Mouse (Mus musculus) embryo, embryonic 11 days (tissue): ENCODE measurements around the gene Fgfr2.

Source experiments
- DNase-seq: peaks from one replicate; pipeline ENCODE4 v3.0.0-alpha.2; 2015

The Fgfr2 gene

DNA sequence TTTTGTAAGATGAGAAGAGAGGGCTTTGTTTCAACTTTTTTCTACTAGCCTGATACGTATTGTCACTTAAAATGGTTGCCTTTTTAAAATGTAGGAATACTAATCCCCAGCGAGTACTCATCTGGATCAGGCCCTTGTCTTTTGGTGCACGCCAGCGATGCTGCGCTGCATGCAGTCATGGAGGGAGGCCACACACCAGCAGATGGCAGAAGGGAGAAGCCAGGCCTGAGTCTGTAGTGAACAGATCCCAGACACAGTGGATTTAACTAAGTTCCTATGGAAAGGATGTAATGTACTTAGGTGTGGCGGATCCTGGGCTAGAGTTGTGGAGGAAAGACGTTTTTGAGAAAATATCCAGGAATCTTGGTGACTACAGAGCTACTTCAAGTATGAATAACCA lies 239.1 kb downstream of the Fgfr2 start:
- DNase-seq = no peak

DNA sequence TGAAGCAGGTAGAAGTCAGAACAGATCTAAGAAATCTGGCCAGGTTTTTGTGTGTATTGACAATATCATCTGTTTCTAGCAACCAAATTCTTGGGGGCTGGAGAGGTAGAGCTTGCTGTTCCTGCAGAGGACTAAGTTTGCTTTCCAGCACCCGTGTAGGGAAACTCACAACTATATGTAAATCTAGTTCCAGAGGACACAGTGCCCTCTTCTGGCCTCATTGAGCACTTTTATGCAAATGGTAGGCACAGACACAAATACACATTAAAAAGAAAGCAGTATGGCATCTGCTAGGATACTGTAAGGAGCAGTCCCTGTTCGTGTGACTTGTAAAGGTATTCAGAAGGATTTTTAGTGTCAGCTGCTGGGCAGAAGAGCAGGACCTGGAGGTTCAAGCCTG lies 240.8 kb downstream of the Fgfr2 start:
- DNase-seq = peak; percentile 23

DNA sequence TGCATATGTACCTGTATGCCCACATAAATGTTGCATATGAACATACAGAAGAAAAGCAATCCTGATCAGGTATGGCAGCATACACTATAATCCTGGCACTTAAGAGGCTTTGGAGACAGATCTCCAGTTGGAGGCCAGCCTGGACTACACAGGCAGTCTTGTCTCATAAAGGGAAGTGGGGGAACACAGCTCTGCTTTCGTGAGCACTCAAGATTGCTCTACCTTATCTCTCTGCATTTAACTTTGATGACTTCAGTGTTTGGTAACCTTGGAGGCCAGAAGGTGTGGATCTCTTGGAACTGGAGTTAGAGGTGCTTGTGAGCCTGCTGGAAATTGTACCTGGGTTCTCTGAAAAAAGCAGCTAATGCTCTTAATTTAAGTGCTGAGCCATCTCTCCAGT lies 242.9 kb downstream of the Fgfr2 start:
- DNase-seq = no peak

DNA sequence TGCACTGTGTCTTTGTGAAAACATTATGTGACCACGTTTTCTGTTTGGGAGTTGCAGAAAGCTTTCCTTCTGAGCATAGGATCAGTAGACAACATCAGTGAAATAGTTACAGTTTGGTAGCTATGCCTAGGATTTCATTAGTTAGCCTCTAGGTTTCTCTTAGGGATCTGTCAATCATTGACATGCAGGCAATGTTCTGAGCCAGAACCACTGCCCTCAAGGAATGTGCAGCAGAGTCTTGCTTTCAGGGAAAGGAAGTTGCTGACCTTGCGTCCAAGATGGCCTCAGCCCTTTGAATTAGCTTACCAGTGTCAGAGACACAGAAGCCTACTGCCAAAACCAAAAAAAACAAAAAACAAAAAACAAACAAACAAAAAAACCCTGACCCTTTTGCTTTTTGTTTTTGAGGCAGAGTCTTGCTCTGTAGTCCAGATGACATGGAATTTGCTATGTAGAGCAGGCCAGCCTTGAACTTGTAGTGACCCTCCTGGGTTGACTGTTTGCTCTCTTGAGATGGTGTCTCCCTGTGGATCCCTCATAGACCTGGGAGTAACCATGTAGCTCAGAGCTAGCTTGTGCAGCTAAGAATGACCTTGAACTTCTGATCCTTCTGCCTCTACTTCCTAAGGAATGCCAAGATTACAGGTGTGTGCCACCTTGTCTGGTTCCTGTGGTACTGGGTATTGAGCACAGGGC lies 247.6 kb downstream of the Fgfr2 start:
- no peak for DNase-seq

DNA sequence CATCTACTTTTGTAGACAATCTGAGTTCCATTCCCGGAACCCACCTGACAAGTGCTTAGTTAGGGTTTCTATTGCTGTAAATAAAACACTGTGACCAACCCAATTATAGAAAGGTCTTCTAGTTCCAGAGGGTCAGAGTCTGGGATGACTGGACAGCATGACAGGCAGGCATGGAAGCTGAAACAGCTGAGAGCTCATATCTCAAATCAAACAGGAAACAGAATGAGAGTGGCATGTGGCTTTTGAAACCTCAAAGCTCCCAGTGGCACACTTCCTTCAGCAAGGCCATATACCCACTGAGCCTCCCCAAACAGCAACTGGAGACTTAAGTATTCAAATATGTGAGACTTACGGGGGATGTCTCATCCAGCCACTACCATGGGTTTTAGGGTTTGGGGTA lies 250.1 kb downstream of the Fgfr2 start:
- DNase-seq = no peak

- no peak for DNase-seq
Measured at GRCm38 (mm10) chr7:132866316-132866715, 256.8 kb downstream of the Fgfr2 start.

DNA sequence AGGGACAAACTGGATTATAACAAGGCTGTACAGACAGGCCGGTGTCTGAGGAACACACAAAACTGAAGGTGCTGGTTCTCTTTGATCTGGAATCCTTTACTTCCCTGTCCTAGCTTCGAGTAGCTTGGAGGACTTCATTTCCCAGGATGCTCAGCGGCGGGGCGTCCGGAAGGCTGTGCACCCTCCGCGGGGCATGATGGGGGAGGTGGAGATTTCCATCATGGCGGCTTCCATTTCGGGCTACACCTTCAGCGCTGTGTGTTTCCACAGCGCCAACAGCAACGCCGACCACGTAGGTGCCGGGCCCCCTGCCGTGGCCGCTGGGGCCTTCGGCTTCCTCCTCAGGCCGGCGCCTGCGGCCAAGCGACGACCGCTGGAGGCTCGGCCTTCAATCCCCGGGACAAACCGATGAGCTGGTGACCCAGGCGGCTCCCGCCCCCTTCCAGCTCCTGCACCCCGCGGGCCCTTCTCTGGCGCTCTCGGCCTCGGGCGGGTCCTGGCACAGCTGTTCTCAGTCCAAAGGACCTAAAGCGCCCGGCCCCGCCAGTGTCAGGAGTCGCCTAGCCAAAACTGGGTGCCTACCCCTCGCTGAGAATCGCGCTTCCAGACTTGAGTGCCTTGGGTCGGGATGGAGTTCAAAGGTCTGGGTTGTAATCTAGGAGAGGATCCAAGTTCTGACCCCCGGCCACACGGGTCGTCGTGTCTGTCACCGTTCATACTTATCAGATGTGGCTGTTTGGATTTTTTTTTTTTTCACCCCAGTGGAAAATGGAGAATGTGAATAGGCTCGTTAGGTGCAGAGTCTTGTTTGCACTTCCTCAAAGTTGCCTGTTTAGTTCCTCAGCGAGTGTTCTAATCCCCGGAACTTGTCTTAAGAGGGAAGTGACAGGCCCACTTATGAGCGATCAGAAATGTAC lies 263.9 kb downstream of the Fgfr2 start, which contains the start of gene Abraxas2:
TSS of gene Abraxas2 (plus strand) at position 184 of the 917 bp plus-strand sequence.
- DNase-seq = peak; percentile 95

GRCm38 (mm10) chr7:132858043-132858608 lies 265.0 kb downstream of the Fgfr2 start:
- no peak for DNase-seq

- no peak for DNase-seq
Measured at GRCm38 (mm10) chr7:132856083-132856482, 267.1 kb downstream of the Fgfr2 start.

GRCm38 (mm10) chr7:132853946-132854345 lies 269.2 kb downstream of the Fgfr2 start:
- no peak for DNase-seq

DNA sequence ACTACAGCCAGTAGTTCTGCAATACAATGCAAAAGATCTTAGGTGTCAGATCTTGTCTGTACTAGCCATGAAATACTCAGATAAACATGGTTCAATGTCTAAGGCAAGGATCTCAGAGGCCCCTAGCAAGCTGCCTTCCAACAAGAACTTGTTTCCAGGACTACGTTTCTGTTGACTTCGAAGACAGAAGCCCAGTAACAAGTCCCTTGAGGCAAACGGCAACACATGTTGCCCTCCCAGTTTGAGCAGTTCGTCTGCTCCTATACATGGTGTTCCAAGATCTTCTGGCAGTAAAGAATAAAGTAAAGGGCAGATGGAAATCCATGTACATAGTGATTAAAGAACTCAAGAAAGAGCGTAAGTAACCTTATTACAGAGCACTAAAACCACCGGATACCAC lies 269.8 kb downstream of the Fgfr2 start:
- DNase-seq = no peak

- DNase-seq = peak; percentile 93
Measured at GRCm38 (mm10) chr7:132852173-132852844, 270.8 kb downstream of the Fgfr2 start, which contains the start of gene Eef1akmt2. TSS of gene Eef1akmt2 (minus strand) at chr7:132852673.

DNA sequence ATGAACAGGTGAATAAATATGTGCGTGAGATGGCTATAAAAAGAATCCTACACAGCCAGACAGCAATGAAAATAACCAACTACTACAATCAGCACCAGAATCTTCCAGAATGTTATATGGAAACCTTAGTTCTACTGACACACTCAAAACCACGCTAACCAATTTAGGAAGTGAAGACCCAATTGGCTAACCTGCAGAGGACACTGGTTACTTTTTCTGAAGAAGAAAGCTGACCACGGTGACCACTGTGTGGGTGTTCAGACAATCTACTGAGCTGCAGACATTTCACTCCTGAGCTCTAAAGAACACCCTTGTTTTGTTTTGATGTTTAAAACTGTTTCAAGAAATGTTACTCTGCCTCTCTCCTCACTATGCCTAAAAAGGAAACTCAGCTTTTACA lies 280.0 kb downstream of the Fgfr2 start:
- DNase-seq = no peak

DNA sequence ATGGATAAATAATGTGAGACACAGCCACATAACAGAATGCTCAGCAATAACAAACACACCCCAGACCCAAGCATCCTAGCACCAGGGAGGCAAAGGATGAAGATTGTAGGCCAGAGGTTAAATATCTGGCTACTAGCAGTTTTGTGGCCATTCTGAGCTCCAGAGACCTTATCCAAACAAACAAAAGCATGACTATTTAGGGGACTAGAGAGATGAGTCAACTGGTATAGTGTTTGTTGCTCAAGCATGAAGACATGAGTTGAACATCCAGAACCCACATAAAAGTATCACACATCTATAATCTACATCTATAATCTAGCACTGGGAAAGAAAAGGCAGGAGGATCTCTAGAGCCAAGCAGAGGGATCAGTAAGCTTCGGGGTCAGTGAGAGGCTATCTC lies 280.7 kb downstream of the Fgfr2 start:
- DNase-seq = no peak

- no peak for DNase-seq
Measured at GRCm38 (mm10) chr7:132841287-132841686, 281.9 kb downstream of the Fgfr2 start.

- DNase-seq = no peak
Measured at GRCm38 (mm10) chr7:132830955-132831354, 292.2 kb downstream of the Fgfr2 start.

DNA sequence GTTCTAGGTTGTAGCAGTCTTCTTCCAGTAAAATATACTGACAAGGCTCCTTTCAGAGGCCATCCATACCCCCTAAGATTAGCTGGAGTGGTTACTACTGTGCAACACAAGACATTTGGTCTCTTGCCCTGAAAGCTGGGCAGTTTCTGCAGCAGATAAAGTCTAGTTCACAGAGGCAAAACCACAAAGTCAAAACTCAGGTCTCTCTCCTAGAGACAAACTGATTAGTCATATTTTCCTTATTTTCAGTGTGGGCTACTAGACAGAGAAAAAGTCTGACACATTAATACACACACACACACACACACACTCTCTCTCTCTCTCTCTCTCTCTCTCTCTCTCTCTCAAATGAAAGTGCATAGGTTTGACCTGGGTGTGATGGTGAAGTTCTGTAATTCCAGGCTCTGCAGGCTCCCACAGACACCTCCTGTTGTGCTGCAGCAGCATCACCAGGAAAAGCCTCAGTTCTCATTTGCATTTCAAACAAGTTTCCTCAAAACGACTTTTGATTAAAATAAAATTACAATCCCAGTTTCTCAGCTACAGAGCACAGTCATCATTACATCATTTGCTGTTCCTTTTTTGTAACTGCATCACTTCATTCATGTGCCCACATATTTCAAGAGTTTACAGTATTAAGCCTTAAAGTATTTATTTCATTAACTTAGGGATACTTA lies 298.7 kb downstream of the Fgfr2 start:
- no peak for DNase-seq

DNA sequence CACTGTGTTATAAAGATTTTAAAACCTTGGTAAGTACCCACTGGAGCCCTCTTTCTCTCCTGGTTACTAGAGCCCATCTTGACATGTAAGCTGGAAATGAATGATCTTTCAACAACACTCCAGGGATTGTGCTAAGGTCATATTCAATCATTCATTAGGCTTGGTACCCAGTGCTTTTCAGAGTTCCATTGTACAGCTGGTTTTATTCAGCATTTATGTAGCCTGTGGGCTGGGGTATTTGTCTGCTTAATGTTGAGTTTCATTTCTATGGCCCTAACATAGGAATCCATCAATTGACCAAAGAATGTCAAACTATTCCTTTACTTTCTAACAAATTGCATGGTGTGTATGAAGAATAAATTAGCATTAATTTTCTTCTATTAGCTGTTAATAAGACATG lies 299.3 kb downstream of the Fgfr2 start:
- no peak for DNase-seq

DNA sequence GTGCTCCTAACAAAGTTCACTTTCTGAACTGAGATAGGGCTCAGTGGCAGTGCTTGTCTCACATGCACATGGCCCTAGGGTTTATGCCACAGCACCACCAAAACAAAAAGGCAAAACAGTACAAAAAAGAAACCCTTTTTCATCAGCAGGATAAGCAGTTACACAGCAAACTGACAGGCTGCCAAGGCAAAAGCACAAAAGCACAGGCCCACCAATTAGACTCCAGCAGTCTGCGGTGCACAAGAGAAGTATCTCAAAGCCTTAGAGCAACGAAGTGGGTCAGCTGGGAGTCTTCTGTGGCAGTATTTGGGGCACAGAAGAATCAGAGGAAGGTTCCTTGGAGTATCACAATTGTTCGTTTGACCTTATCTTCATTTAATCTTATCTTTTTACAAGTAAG lies 302.5 kb downstream of the Fgfr2 start:
- DNase-seq = no peak

DNA sequence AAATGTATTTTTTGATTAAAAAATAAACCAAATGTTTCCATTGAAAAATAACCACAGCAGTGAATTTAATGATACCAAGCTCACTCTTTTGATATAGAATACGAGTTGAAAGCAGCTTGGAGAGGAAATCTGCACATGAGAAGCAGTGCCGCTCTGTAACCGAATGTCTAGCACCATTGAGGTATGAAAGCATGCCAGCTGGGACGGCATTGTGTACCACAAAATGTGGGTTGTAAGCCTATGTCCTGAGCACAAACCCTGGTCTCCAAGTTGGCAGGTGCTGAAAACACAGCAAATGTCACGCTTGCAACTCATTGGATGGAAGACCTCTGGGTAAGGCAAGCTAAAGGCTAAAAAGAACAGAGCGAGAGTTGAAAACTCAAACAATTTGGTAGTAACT lies 306.1 kb downstream of the Fgfr2 start:
- no peak for DNase-seq

DNA sequence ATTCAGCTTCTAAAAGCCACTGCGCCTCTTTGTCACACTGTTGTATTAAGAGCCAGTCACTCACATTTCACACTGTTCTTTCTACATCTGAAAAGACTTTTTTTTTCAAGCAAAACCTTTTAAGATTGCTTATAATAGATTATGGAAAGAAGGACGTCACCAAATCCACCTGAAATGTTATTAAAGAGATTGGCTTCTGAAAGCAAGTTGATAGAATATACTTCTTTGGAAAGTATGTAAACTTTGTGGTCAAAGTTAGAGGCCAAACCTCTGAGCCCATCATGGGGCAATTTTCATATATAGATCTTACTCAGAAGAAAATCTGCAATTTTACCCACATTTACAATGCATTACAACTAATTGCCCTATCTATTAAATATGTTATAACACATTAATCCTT lies 306.6 kb downstream of the Fgfr2 start:
- DNase-seq = no peak

DNA sequence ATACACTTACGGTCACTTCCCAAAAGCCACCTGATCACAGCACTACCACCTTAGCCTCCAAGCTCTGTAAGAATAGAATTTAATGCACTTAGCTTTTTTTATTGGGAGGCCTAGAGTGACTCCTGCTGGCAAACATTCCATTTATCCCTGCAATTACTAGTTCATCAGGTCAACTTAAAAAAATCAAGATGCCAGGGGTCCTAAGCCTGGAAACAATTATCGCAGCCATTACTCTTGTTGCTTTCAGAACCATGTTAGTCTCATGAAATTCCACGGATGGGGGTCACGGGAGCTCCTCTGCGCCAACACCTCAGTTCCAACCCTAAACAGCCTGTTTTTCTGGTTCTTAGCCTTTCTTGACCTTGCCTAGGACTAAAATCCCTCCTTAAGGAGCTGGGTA lies 308.1 kb downstream of the Fgfr2 start:
- DNase-seq = peak; percentile 67

DNA sequence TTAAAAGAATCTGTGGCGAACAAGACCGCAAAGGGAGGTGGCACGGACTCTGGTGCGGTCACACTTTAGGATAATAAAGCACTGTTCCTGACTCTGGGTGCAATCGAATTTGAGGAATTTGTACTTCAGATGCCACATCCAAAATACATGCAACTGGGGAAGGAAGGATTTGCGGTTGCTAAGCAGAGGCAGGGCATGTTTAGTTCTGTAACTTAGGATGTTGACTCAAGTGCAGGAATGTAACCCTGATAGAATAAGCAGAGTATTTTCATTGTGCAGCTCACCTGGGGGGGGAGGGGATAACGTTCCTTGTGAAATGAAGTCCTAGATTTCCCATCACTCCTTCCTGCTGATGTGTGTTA lies 309.1 kb downstream of the Fgfr2 start:
- no peak for DNase-seq
